Mouse (Mus musculus) ES-E14 (cell line): ENCODE results near the gene Dlx5. TPM values are rescaled to one million over a fixed set of nuclear protein-coding genes. Genes with fewer than 3 reads are reported as not detected.

Experiments
- DNase-seq: peaks from one replicate; pipeline ENCODE4 v3.0.0-alpha.2; 2013; ENCODE audit warnings: low read depth, low spot score
- H3K27ac ChIP-seq: 2 replicates; pipeline ENCODE4 v1.5.1; 2012; ENCODE audit warnings: low read depth, mild to moderate bottlenecking, low read length, moderate library complexity, mixed read lengths; ENCODE audit not compliant: poor library complexity, insufficient read depth, severe bottlenecking
- H3K36me3 ChIP-seq: 2 replicates; pipeline ENCODE4 v1.6.1; 2012; ENCODE audit warnings: mild to moderate bottlenecking, low read length, moderate library complexity, mixed read lengths; ENCODE audit not compliant: control insufficient read depth, poor library complexity, insufficient read depth, severe bottlenecking
- H3K4me1 ChIP-seq, 2 experiments: fragments of 150-350 bp in 1 of 2; sonication (generic) in 1 of 2; 2 replicates each; pipeline ENCODE4 v1.6.1; 2012; ENCODE audit warnings: low read length in 2 of 2, mild to moderate bottlenecking in 1 of 2, mixed read lengths in 1 of 2; ENCODE audit not compliant: control insufficient read depth in 2 of 2, insufficient read depth in 2 of 2, poor library complexity in 1 of 2
- H3K4me3 ChIP-seq, 2 experiments: fragments of 150-350 bp in 1 of 2; sonication (generic) in 1 of 2; 2 replicates each; pipeline ENCODE4 v1.5.1; 2012; ENCODE audit warnings: low read length in 2 of 2, low read depth in 1 of 2, mild to moderate bottlenecking in 1 of 2, mixed read lengths in 1 of 2; ENCODE audit not compliant: insufficient read depth in 1 of 2, poor library complexity in 1 of 2, severe bottlenecking in 1 of 2
- H3K9ac ChIP-seq: 2 replicates; pipeline ENCODE4 v1.6.1; 2012; ENCODE audit warnings: low read depth, mild to moderate bottlenecking, low read length, mixed read lengths; ENCODE audit not compliant: poor library complexity, insufficient read depth, severe bottlenecking
- H3K9me3 ChIP-seq: fragments of 150-350 bp; sonication (generic); 2 replicates; pipeline ENCODE4 v1.6.1; 2012; ENCODE audit warnings: low read depth, mild to moderate bottlenecking, low read length; ENCODE audit not compliant: control insufficient read depth, insufficient read depth
- CHD2 ChIP-seq: IDR thresholded peaks from 2 replicates; pipeline ENCODE4 v1.6.1; 2014; ENCODE audit warnings: mild to moderate bottlenecking, low read depth, low read length, inconsistent platforms
- HCFC1 ChIP-seq: IDR thresholded peaks from 2 replicates; pipeline ENCODE4 v1.6.1; 2012; ENCODE audit warnings: low read length, inconsistent platforms, borderline replicate concordance; ENCODE audit not compliant: insufficient read depth
- MAFK ChIP-seq: IDR thresholded peaks from 2 replicates; pipeline ENCODE4 v1.6.1; 2014; ENCODE audit warnings: mild to moderate bottlenecking, low read depth, low read length, inconsistent platforms; ENCODE audit not compliant: insufficient read depth
- ZC3H11A ChIP-seq: IDR thresholded peaks from 2 replicates; pipeline ENCODE4 v1.6.1; 2012; ENCODE audit warnings: low read depth, mild to moderate bottlenecking, inconsistent platforms, low read length, borderline replicate concordance
- ZNF384 ChIP-seq: IDR thresholded peaks from 2 replicates; pipeline ENCODE4 v1.6.1; 2012; ENCODE audit warnings: low read depth, low read length, inconsistent platforms
- in situ Hi-C, 2 experiments: fragments of 600-800 bp; cut with MboI; formaldehyde crosslinking; loops; one replicate each; pipeline ENCODE4 v1.15.1; 2025; ENCODE audit warnings: low sequenced_read_pairs in 2 of 2, inconsistent platforms in 1 of 2; ENCODE audit not compliant: unreplicated experiment in 2 of 2
- total RNA-seq: library from RNA; depleted of rRNA; stranded (reverse); fragments of 300-350 nt; gene quantifications from 2 replicates; pipeline ENCODE4 v1.2.3, GENCODE M21; 2012

The Dlx5 gene
- total RNA-seq, 1 experiment: not detected

- no peaks in the 10 kb centered on the region for H3K36me3 ChIP-seq
- peak; percentile 33; the same call in 1 of the 2 replicates for TF ChIP-seq HCFC1
- no peak for TF ChIP-seq MAFK
- H3K4me1 ChIP-seq: peaks cover 0 to 4% of the 10 kb centered on the region in 2 experiments; a peak in 2 of 4 replicates
- no peak for DNase-seq
- no peaks in the 10 kb centered on the region for H3K9me3 ChIP-seq
- H3K9ac ChIP-seq: no peak overlapping the region
- H3K4me3 ChIP-seq: peak overlapping the region; percentile 18 to 33; a peak in 3 of 4 replicates
- no peak overlapping the region for H3K27ac ChIP-seq
- in situ Hi-C loops: loop anchor here in 1 of 2 experiments (25.0 kb wide), 1 partner anchor 850 kb away; no protein-coding TSS in a partner anchor
Observed at GRCm38 (mm10) chr6:6862611-6863010, 19.3 kb downstream of the Dlx5 start.

DNA sequence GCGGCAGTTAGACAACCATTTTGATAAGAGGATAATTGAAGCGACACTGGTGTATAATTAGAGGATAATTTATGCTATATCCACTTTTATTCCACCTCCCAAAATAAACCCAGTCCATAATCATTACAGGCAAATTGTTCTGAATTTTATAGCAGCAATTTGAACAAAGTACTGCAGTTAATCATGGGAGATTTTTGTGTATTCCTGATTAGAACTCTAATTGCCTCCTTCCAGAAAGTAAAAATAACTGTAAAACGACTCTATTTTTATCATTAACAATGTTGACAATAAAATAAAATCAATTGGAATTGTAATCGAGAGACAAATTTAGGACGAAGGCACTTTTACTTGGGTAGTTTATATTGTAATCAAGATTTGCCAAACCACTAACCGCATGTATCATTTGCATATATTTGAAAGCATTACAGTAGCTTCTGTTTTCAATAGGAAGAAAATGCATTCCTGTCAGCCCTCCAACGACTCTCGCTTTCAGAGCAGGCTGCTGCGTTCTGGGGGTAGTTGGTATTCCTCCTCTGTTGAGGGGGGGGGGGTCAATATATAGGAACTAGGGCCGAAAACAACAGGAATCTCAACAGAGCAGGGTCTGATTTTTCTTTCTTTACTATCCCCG lies 20.0 kb downstream of the Dlx5 start:
- H3K36me3 ChIP-seq: no peaks in the 10 kb centered on the region
- no peaks in the 10 kb centered on the region for H3K9me3 ChIP-seq
- H3K9ac ChIP-seq: no peak overlapping the region
- peaks cover 0 to 4% of the 10 kb centered on the region in 2 experiments; a peak in 2 of 4 replicates for H3K4me1 ChIP-seq
- TF ChIP-seq MAFK (no peak), HCFC1 (no peak), CHD2 (no peak), ZNF384 (no peak), ZC3H11A (no peak)
- H3K4me3 ChIP-seq: no peak overlapping the region
- in situ Hi-C loops: loop anchor here in 1 of 2 experiments (25.0 kb wide), 1 partner anchor 850 kb away; no protein-coding TSS in a partner anchor
- DNase-seq: no peak
- no peak overlapping the region for H3K27ac ChIP-seq

DNA sequence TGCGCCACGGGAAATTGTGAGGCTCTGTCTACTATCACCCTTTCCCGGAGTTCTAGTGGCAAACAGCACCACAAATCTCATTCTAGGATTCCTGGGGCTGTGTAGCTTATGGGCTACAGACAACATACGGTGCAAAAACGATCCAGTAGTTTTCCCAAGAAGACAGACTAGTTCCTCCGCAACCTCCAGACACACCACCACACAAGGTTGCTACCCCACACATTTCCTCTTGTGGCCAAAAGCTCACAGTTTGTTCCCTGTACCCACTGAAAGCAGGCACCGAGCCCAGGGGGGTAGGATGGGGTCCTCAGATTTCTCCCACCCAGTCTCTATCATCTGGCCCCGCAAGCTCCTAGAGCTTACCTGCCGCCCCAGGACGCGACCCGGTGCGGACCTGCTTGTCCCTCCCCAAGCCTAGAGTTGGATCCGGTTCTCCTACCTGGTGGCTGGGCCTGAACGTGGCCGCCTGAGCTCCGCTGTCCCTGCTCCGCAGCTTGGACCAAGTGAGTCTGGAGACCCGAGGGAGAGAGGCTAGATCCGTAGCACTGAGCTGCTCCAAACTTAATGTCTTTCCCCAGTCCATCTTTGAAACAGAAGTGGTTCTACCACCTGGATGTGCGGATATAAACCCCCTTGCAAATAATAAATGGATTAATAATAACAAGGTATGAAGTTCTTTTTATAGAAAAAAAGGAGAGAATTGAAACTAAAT lies 20.6 kb downstream of the Dlx5 start:
- no peak overlapping the region for H3K4me3 ChIP-seq
- H3K36me3 ChIP-seq: no peaks in the 10 kb centered on the region
- no peak overlapping the region for H3K27ac ChIP-seq
- peaks cover 0 to 4% of the 10 kb centered on the region in 2 experiments; a peak in 2 of 4 replicates for H3K4me1 ChIP-seq
- DNase-seq: no peak
- no peak overlapping the region for H3K9ac ChIP-seq
- in situ Hi-C loops: loop anchor here in 1 of 2 experiments (25.0 kb wide), 1 partner anchor 849 kb away; no protein-coding TSS in a partner anchor
- TF ChIP-seq ZC3H11A (no peak), ZNF384 (no peak), HCFC1 (no peak), MAFK (no peak), CHD2 (no peak)
- no peaks in the 10 kb centered on the region for H3K9me3 ChIP-seq

DNA sequence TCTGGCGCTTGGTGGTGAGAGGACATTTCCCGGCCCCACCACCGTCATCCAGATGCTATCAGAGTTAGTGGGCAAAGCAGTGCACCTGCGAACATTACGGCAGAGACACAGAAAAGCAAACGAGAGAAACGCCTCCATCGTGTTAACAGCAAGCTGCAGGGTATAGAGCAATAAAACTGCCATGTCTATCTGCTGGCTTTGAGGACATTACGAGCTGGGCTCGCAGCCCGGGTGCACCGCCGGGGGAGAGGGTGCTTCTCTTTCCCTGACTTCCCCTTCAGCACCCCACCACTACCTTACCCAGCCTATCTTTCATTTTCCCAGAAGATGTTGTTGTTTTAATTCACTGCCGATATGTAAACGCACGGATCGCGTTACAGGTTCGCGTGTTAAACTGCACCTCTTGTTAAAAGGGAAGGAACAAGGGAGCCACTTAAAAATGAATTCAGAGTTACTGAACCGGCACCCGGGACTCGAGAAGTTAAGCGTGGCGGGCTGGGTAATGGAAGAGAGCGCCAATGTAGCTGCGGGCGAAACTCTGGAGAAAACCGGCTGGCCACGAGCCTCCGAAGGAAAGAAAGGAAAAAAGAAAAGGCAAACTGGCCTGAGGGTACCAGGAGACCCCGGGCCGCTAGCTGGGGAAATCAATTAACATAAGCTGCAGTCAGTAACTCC lies 21.3 kb downstream of the Dlx5 start:
- in situ Hi-C loops: loop anchor here in 1 of 2 experiments (25.0 kb wide), 1 partner anchor 848 kb away; no protein-coding TSS in a partner anchor

More for the DNA sequence above, 21.3 kb downstream of the Dlx5 start:
- no peak for DNase-seq
- TF ChIP-seq CHD2 (no peak), ZNF384 (no peak), ZC3H11A (no peak), HCFC1 (no peak), MAFK (no peak)
- H3K27ac ChIP-seq: no peak overlapping the region
- peaks cover 0 to 4% of the 10 kb centered on the region in 2 experiments; a peak in 2 of 4 replicates for H3K4me1 ChIP-seq
- no peaks in the 10 kb centered on the region for H3K9me3 ChIP-seq
- no peak overlapping the region for H3K4me3 ChIP-seq
- H3K9ac ChIP-seq: no peak overlapping the region
- no peaks in the 10 kb centered on the region for H3K36me3 ChIP-seq
